Mouse (Mus musculus): Measurements from ENCODE around the gene Traf7.
A peak's percentile ranks its signal among the peaks of the same experiment; 100 is the strongest.

Gene Traf7

GRCm38 (mm10) chr17:24545247-24545646 is 17.5 kb upstream of the Traf7 start:
- DNase-seq (ENCODE audit: low spot score), result no peak

- no peak for DNase-seq (ENCODE audit: low spot score)
Observed at GRCm38 (mm10) chr17:24544613-24545012, 16.9 kb upstream of the Traf7 start.

DNA sequence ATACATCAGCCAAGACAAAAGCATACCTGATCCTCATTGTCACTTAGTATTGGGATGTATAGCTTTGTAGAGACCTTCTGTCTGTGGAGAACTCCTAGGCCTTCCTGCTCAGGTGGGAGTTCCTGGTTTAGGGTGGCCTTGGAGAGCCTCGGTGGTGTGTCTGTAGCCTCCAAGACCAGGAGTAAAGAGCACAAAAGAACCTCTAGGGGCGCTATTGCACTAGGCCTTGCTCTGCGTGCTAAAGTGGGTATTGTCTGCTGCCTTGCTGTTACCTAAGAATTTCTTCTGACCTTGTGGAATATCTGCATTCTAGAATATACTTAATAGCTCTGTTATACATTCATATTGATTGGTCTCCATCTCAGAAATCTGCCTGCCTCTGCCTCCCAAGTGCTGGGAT is 12.6 kb upstream of the Traf7 start:
- peak; percentile 36 for DNase-seq (ENCODE audit: low spot score)

GRCm38 (mm10) chr17:24538950-24539349 is 11.2 kb upstream of the Traf7 start:
- peak; percentile 31 for DNase-seq (ENCODE audit: low spot score)

- DNase-seq (ENCODE audit: low spot score), result no peak
Observed at GRCm38 (mm10) chr17:24537536-24537935, 9.8 kb upstream of the Traf7 start.

DNA sequence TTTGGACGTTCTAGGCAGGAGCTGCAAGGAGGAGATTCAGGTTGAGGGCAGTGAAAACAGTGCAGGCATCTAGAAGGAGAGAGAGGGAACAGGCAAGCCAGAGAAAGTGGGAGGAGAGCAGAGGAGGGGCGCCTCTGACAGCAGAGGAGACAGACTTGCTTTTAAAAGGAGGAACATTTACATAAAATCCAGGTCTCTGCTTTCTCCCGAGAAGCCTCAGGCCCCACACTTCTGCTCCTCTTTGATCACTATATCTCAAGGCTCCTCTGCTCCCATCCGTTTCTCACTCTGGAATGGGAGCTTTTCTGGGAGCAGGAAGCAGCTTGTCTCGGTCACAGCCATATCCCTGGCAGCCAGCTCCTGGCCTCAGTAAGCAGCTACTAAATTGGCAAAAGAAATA is 7.6 kb upstream of the Traf7 start:
- DNase-seq (ENCODE audit: low spot score), result no peak

- DNase-seq (ENCODE audit: low spot score), result no peak
Observed at GRCm38 (mm10) chr17:24534160-24534718, 6.5 kb upstream of the Traf7 start, which contains the start of gene Rab26. TSS of gene Rab26 (minus strand) at chr17:24534210.

DNA sequence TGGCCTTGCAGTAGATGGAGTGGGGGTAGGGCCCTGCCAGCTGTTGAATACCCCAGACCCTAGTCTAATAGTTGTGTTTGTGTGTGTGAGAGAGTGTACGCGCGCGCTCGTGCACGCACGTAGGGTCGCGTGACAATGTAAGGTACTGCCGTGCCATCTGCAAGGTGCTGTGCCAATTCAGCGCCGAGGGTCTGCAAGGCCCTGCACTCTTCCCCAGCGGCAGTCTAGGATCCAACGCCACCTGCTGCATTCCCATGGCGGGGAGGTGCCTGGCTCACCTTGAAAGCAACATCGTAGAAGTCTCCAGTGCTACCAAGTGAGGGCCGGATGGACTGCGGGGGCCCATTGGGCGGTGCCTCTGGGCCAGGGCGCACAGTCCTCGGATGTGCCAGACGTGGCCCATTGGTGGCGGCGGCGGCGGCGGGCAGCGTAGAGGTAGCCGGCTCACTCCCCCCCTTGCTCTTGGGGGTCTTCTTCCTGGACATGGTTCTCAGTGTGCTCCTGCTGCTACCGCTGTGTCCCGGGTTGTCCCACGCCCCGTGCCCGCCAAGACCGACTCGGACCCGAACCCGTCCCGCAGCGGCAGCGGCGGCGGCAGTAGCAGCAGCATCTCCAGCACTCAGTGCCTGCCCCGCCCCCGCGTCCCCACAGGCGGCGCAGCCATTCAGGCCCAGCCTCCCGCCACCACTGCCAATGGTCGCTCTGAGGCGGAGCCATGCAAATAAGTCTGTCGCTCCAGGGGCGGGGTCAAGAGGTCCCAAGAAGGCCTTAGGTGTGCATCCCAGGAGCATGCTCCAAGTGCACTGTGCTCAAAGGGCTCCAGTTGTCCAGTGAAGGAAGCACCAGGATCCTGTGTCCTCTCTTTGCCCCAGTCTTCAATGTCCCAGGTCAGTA is 5.6 kb upstream of the Traf7 start:
- DNase-seq (ENCODE audit: low spot score), result peak; percentile 88

- DNase-seq (ENCODE audit: low spot score), result no peak
Observed at GRCm38 (mm10) chr17:24532045-24532444, 4.3 kb upstream of the Traf7 start.

DNA sequence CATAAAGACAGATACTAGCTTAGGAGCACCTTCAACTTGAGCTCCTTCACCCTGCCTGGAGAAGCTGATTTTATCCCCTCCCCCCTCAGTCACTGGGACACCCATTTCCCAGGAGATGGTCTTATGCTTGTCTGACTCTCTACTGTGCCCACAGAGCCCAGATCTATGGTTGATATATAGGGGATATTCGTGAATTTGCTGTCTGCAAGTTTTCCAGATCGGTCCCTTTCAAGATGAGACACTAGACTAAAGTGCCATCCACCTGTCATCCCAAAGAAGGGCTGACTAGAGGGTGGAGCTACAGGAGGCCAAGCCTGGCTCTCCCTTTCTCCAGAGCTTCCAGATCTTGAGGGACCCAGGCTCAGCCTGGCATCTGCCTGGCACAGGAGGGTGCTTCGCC is 3.3 kb upstream of the Traf7 start:
- no peak for DNase-seq (ENCODE audit: low spot score)

DNA sequence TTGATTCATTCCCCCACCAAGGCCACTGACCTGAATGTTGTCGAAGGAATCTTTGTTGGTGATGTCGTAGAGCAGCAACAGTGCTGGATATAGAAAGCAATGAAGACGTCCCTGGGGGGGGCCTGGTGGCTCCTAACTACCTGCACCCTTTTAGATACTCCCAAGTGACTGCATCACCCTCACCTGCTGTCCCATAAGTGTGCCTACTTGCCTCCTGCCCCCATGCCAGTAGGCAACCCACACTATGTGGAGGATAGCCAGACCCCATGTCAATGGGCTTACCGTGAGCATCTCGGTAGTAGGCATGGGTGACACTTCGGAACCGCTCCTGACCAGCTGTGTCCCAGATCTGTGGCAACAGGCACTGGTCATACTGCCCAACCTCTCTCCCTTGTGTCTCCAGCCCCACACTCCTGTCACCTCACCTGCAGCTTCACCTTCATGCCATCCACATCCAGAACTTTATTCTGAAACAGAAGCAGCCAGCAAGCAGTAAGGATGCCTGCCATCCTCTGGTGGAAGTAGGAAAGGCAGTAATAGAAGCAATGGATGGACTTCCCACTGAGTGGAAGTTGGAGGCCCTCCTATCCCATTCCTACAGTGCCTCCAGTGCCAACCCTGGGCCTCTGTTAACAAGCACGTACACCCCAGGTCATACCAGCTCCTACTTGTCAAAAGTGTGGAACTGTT is 2.8 kb upstream of the Traf7 start:
- no peak for DNase-seq (ENCODE audit: low spot score)

GRCm38 (mm10) chr17:24529883-24530282 is 2.1 kb upstream of the Traf7 start:
- DNase-seq (ENCODE audit: low spot score), result no peak

- peak; percentile 73 for DNase-seq (ENCODE audit: low spot score)
Observed at GRCm38 (mm10) chr17:24529007-24529451, 1.3 kb upstream of the Traf7 start.

DNA sequence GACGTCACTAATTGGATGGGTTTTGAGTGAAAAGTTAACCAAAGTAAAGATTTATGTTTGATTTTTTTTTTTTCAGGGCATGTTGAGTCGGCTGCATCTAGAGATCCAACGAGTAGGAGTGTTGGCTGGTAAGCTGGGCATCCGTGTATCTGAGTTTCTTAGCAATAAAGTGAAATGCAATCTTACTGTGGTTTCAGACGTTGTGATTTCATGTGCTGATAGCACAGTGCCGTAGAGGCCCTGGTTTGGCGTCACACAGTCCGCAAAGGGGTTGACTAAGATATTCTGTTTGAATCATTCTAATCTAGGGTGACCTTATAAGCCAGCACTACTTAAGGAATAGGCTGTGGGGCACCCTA is 801 bp upstream of the Traf7 start:
- DNase-seq (ENCODE audit: low spot score), result no peak

DNA sequence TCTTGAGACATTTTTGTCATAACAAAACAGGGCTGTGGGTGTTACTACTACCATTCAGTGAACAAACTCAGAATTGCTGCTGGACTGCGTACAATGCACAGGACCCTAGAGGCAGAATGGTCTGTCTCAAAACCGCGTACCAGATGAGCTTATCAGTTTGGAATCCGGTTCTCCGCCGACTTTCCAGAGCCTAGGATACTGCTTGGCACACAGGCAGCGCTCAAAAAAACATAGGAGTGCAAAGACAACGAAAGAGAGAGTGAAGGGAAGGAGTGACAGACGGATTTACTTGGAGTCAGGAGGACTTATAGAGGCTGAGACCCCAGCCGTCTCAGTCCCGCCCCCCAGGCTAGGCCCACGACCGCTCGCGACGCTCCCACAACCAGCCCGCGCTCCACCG is 423 bp downstream of the Traf7 start:
- DNase-seq (ENCODE audit: low spot score), result no peak

GRCm38 (mm10) chr17:24524734-24525133 is 3.0 kb downstream of the Traf7 start:
- DNase-seq (ENCODE audit: low spot score), result no peak

- no peak for DNase-seq (ENCODE audit: low spot score)
Observed at GRCm38 (mm10) chr17:24520450-24520849, 7.3 kb downstream of the Traf7 start.

DNA sequence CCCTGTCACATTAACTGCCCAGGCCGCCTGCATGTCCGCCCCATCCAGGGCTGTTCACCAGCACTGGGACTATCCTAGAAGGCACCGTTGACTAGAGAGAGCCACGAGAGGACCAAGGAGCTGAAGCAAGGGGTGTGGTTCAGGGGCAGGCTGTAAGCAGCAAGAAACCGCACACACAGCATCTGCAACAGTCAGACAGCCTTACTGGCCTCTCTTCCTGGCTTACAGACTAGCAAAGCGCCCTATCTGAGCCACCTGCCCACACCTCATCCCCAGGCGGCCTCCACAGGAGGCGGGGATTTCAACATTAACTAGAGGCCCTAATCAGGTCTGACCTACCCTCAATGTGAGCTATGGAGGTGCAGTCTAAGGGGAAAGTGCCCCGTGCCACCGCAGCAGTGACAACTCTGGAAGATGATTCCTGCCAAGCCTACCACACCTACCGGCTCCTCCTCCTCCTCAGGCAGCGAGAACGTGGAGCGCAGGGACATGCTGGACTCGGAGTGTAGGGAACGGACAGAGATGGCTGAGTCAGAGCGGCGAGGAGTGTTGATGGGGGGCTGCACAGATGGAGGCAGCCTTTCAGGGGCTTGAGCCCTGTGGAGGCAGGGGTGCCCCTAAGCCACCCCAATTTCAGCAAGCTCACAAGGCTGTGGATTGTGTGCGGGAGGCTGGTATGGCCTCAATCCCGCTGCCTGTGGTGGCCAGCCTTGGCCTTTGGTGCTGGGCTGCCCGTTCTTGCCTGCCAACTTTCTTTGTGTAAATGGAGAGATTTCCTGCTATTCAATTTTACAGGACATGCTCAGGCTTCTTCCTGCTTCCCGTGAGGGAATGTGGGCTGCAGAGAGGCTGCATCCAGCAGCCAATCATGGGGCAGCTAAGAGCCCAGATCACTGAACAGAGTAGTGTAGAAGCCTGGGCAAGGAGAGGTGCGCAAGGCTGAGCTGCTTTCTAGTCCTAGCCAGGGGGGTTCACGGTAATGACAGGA is 13.2 kb downstream of the Traf7 start:
- no peak for DNase-seq (ENCODE audit: low spot score)

DNA sequence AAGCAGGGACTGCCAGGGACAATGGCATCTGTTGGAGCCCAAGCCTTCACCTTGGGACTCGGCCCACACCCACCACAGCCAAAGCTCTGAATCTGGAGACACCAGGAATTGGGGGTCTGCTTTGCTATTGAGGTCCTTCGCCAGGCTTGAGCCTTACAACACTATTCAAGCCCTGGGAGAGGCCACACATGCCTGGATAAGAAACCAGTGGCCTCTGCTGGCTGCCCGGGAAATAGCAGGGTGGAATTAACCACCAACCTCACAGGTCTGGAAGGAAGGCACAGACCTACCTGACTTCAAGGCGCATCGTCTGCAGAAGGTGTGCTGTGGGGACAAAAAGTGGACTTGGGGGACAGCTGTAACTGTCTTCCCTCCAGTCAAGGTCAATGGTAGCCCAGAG is 14.1 kb downstream of the Traf7 start:
- DNase-seq (ENCODE audit: low spot score), result no peak

- DNase-seq (ENCODE audit: low spot score), result no peak
Observed at GRCm38 (mm10) chr17:24507806-24508460, 19.8 kb downstream of the Traf7 start.

- no peak for DNase-seq (ENCODE audit: low spot score)
Observed at GRCm38 (mm10) chr17:24507129-24507664, 20.5 kb downstream of the Traf7 start.

All from yolk sac, embryonic 10.5 days (tissue).